Mouse (Mus musculus) limb, embryonic 10.5 days (tissue): Measurements from ENCODE around the gene Itgad. TPM values are rescaled to one million over a fixed set of nuclear protein-coding genes. Genes with fewer than 3 reads are reported as not detected.

ENCODE experiments used
- DNase-seq: peaks from one replicate; pipeline ENCODE4 v3.0.0-alpha.2; 2017; ENCODE audit warnings: low spot score
- H3K27ac ChIP-seq: fragments of 300-500 bp; sonication (generic); 2 replicates; pipeline ENCODE4 v1.5.1; 2016; ENCODE audit warnings: mild to moderate bottlenecking
- H3K27me3 ChIP-seq: fragments of 300-500 bp; sonication (generic); 2 replicates; pipeline ENCODE4 v1.6.1; 2016; ENCODE audit warnings: low read depth, mild to moderate bottlenecking; ENCODE audit not compliant: poor library complexity, severe bottlenecking
- H3K36me3 ChIP-seq: fragments of 300-500 bp; sonication (generic); 2 replicates; pipeline ENCODE4 v1.6.1; 2016; ENCODE audit warnings: mild to moderate bottlenecking, moderate library complexity
- H3K4me1 ChIP-seq: fragments of 300-500 bp; sonication (generic); 2 replicates; pipeline ENCODE4 v1.6.1; 2016
- H3K4me3 ChIP-seq: fragments of 300-500 bp; sonication (generic); 2 replicates; pipeline ENCODE4 v1.5.1; 2016; ENCODE audit warnings: mild to moderate bottlenecking, moderate library complexity
- H3K9me3 ChIP-seq: fragments of 300-500 bp; sonication (generic); replicated peaks from 2 replicates; pipeline ENCODE4 v1.6.1; 2016; ENCODE audit warnings: mild to moderate bottlenecking
- WGBS: fragments of 180-500 bp; shearing (Covaris S2); methylation state at CpG from one replicate; pipeline ENCODE4 v1.1.7; 2016; 5-methylcytosine and 5-hydroxymethylcytosine counted together
- polyA plus RNA-seq: library from polyadenylated mRNA; unstranded; fragments of >200 nt; fragmentation: Nextera tagmentation; extraction: Ambion mirVana; gene quantifications from 2 replicates; pipeline ENCODE4 v1.2.1, GENCODE M21; 2016

Itgad gene
- polyA plus RNA-seq, result not detected in 2 replicates

DNA sequence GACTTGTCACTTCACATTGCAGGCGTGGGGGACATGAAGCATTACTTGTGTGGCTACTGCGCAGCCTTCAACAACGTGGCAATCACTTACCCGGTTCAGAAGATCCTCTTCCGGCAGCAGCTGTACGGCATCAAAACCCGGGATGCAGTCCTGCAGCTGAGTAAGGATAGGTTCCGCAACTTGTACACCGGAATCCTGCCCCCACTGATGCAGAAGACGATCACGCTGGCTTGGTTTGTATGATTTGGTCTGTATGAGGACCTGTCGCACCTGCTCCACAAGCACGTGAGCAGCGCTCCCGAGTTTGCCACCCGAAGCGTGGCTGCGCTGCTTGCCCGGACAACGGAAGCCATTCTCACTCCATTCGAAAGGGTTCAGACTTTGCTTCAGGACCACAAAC is at the start of gene Itgad:
Gene Itgad, plus strand, starts transcription at position 301 of the 400 bp plus-strand sequence.
- no peaks in the 10 kb centered on the region for H3K9me3 ChIP-seq

DNA sequence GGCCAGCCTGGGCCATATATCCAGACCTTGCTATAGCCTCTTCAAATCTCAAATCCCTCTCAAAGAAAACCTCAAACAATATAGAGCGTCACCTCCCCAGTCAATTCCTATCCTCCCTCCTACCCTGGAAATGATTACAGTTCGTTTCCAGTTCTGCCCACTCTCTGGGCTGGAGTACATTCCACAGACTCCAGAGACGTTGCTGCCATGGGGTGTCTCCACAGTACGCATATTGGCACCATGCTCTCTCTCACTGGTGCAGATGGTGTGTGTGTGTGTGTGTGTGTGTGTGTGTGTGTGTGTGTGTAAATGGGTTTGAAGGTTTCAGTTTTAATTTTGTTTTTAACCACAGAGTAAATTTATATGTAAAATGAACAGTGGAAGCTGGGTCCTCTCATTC is 48.9 kb upstream of the Itgad start:
- 77% methylated on average over 4 of the region's 4 CpGs for WGBS
- no peaks in the 10 kb centered on the region for H3K27me3 ChIP-seq
- DNase-seq, result no peak
- no peak overlapping the region for H3K4me3 ChIP-seq
- no peaks in the 10 kb centered on the region for H3K9me3 ChIP-seq
- H3K4me1 ChIP-seq, result no peaks in the 10 kb centered on the region
- H3K27ac ChIP-seq, result no peak overlapping the region
- H3K36me3 ChIP-seq, result no peaks in the 10 kb centered on the region

More for the DNA sequence above, at the start of gene Itgad:
- Histone ChIP-seq H3K27ac (no peak within 1 kb of the TSS), H3K27me3 (no peaks in the 10 kb centered on the region), H3K4me3 (no peak within 1 kb of the TSS), H3K36me3 (no peaks in the 10 kb centered on the region), H3K4me1 (no peaks in the 10 kb centered on the region)
- DNase-seq, result no peak
- 94% methylated on average over 21 of the region's 21 CpGs for WGBS

- Histone ChIP-seq H3K4me1 (no peaks in the 10 kb centered on the region), H3K27me3 (no peaks in the 10 kb centered on the region), H3K4me3 (no peak overlapping the region), H3K9me3 (no peaks in the 10 kb centered on the region), H3K27ac (no peak overlapping the region), H3K36me3 (no peaks in the 10 kb centered on the region)
- 92% methylated on average over 7 of the region's 7 CpGs for WGBS
- DNase-seq, result no peak
These were observed 46.7 kb upstream of the Itgad start for GRCm38 (mm10) chr7:128107462-128107861.

DNA sequence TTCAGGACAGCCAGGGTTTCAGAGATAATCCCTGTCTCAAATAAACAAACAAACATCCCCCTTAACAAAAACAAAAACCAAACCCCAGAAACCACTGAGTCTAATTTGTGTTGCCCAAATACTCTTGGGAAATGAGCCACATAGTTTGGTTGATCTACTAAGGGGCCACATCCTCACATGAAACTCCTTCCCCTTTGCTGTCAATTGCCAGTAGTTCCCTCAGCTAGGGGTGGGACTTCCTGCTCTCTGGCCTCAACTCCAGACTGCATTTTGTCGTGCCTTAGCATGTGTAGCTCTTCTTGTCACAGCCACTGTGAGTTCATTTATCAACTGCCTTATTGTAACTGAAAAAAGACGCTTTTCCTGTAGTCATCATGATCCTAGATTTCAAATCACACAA is 43.9 kb upstream of the Itgad start:
- Histone ChIP-seq H3K36me3 (no peaks in the 10 kb centered on the region), H3K4me3 (no peak overlapping the region), H3K27ac (no peak overlapping the region), H3K9me3 (no peaks in the 10 kb centered on the region), H3K4me1 (no peaks in the 10 kb centered on the region), H3K27me3 (no peaks in the 10 kb centered on the region)
- WGBS, result 71% methylated on average over 2 of the region's 2 CpGs
- no peak for DNase-seq

DNA sequence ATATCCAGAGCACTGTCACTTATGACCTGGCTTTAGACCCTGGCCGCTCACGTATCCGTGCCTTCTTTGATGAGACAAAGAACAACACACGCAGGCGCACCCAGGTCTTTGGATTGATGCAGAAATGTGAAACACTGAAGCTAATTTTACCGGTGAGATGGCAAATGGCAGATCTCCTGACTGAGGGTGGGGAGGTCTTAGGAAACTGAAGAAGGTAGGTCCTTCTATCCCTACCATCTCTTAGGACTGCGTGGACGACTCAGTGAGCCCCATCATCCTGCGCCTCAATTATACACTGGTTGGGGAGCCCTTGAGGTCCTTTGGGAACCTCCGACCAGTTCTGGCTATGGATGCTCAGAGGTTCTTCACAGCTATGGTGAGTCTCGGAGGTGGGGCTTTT is 42.0 kb upstream of the Itgad start:
- no peaks in the 10 kb centered on the region for H3K36me3 ChIP-seq
- no peaks in the 10 kb centered on the region for H3K4me1 ChIP-seq
- no peak overlapping the region for H3K27ac ChIP-seq
- DNase-seq, result no peak
- no peaks in the 10 kb centered on the region for H3K9me3 ChIP-seq
- no peaks in the 10 kb centered on the region for H3K27me3 ChIP-seq
- 93% methylated on average over 11 of the region's 11 CpGs for WGBS
- H3K4me3 ChIP-seq, result no peak overlapping the region

- no peak overlapping the region for H3K4me3 ChIP-seq
- no peaks in the 10 kb centered on the region for H3K36me3 ChIP-seq
- H3K4me1 ChIP-seq, result no peaks in the 10 kb centered on the region
- no peak for DNase-seq
- no peak overlapping the region for H3K27ac ChIP-seq
- H3K27me3 ChIP-seq, result no peaks in the 10 kb centered on the region
- WGBS, result 93% methylated on average over 11 of the region's 11 CpGs
- no peaks in the 10 kb centered on the region for H3K9me3 ChIP-seq
These were observed 39.6 kb upstream of the Itgad start for GRCm38 (mm10) chr7:128114371-128115105.

GRCm38 (mm10) chr7:128115211-128115958 is 38.8 kb upstream of the Itgad start:
- H3K36me3 ChIP-seq, result no peaks in the 10 kb centered on the region
- 83% methylated on average over 5 of the region's 5 CpGs for WGBS
- H3K27ac ChIP-seq, result no peak overlapping the region
- no peaks in the 10 kb centered on the region for H3K9me3 ChIP-seq
- no peaks in the 10 kb centered on the region for H3K4me1 ChIP-seq
- H3K27me3 ChIP-seq, result no peaks in the 10 kb centered on the region
- no peak for DNase-seq
- H3K4me3 ChIP-seq, result no peak overlapping the region

- Histone ChIP-seq H3K36me3 (no peaks in the 10 kb centered on the region), H3K27me3 (no peaks in the 10 kb centered on the region), H3K4me3 (no peak overlapping the region), H3K9me3 (no peaks in the 10 kb centered on the region), H3K27ac (no peak overlapping the region), H3K4me1 (no peaks in the 10 kb centered on the region)
- WGBS, result 95% methylated on average over 5 of the region's 5 CpGs
- no peak for DNase-seq
These were observed 37.8 kb upstream of the Itgad start for GRCm38 (mm10) chr7:128116396-128116795.

- Histone ChIP-seq H3K36me3 (no peaks in the 10 kb centered on the region), H3K4me3 (no peak overlapping the region), H3K4me1 (no peaks in the 10 kb centered on the region), H3K27me3 (no peaks in the 10 kb centered on the region), H3K27ac (no peak overlapping the region), H3K9me3 (no peaks in the 10 kb centered on the region)
- DNase-seq, result no peak
- WGBS, result 85% methylated on average over 6 of the region's 6 CpGs
These were observed 34.3 kb upstream of the Itgad start for GRCm38 (mm10) chr7:128119726-128120490.

DNA sequence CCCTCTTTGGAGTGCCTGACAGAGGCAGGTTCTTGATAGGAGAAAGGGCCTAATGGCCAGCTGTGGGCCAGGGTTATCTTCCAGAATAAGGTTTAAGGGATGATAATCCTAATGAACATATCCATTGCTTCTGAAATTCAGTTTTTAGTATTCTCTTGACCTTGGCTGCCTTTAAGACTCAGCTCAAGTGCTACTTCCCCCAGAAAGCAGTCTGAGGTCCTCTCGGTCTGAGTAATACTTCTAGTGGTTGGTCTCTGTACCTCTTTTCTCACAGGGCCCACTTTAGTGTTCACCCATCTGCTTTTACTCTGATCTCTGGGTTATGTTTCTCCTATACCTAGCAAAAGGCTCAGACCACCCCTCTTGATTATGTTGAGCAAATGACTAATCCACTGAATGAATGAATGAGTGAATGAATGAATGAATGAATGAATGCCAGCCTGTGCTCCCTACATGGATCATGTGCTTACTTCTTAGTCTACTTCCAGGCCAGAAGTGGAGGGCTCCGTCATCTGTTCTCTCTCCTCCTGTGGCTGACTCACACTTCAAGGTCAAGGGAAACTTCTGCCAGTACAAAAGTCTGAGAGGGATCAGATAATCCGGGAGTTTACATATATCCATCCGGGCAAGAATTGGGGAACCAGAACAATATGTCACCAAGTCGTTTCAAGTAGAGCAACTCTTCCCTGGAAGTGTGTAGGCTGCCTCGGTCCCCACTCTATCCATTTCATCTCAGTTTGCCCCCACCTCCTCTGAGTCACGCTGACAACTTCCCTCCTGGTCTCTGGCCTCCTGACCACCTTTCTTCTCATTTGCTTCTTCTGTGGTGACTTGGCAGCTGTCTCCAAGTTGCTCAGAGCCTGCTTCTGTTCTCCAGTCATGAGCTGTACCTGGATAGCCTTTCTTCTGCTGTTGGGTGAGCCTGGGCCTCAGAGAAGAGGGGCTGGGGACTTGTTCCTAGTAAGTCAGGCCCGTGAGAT is 25.1 kb upstream of the Itgad start, which contains the start of gene Itgax:
Gene Itgax, plus strand, starts transcription at position 807 of the 980 bp plus-strand sequence.
- no peaks in the 10 kb centered on the region for H3K4me1 ChIP-seq
- H3K27ac ChIP-seq, result no peak within 1 kb of the TSS
- no peaks in the 10 kb centered on the region for H3K9me3 ChIP-seq
- no peak within 1 kb of the TSS for H3K4me3 ChIP-seq
- DNase-seq, result no peak
- WGBS, result 87% methylated on average over 8 of the region's 8 CpGs
- H3K27me3 ChIP-seq, result no peaks in the 10 kb centered on the region
- H3K36me3 ChIP-seq, result no peaks in the 10 kb centered on the region

- Histone ChIP-seq H3K9me3 (no peaks in the 10 kb centered on the region), H3K36me3 (no peaks in the 10 kb centered on the region), H3K27me3 (no peaks in the 10 kb centered on the region), H3K4me3 (no peak overlapping the region), H3K27ac (no peak overlapping the region), H3K4me1 (no peaks in the 10 kb centered on the region)
- DNase-seq, result no peak
- WGBS, result 94% methylated on average over 5 of the region's 5 CpGs
These were observed 22.0 kb upstream of the Itgad start for GRCm38 (mm10) chr7:128132148-128132547.

- H3K4me3 ChIP-seq, result no peak overlapping the region
- no peaks in the 10 kb centered on the region for H3K36me3 ChIP-seq
- 90% methylated on average over 2 of the region's 2 CpGs for WGBS
- no peaks in the 10 kb centered on the region for H3K27me3 ChIP-seq
- no peaks in the 10 kb centered on the region for H3K4me1 ChIP-seq
- DNase-seq, result no peak
- H3K27ac ChIP-seq, result no peak overlapping the region
- H3K9me3 ChIP-seq, result no peaks in the 10 kb centered on the region
These were observed 20.6 kb upstream of the Itgad start for GRCm38 (mm10) chr7:128133596-128133995.
